Mouse (Mus musculus) ES-Bruce4 (cell line): ENCODE results near the gene Marcks. TPM values are rescaled to one million over a fixed set of nuclear protein-coding genes. Genes with fewer than 3 reads are reported as not detected.

Experiments
- H3K27ac ChIP-seq: 2 replicates; pipeline ENCODE4 v1.5.1; 2012; ENCODE audit warnings: low read length, inconsistent platforms; ENCODE audit not compliant: insufficient read depth
- H3K27me3 ChIP-seq: 2 replicates; pipeline ENCODE4 v1.6.1; 2012; ENCODE audit warnings: mild to moderate bottlenecking, low read length, inconsistent platforms; ENCODE audit not compliant: control insufficient read depth, poor library complexity, insufficient read depth, severe bottlenecking
- H3K36me3 ChIP-seq: 2 replicates; pipeline ENCODE4 v1.6.1; 2012; ENCODE audit warnings: inconsistent platforms, mild to moderate bottlenecking, low read length, moderate library complexity; ENCODE audit not compliant: control insufficient read depth, poor library complexity, insufficient read depth, severe bottlenecking
- H3K4me1 ChIP-seq: one replicate; pipeline ENCODE4 v1.8.1; 2011; ENCODE audit warnings: low read length; ENCODE audit not compliant: control insufficient read depth, insufficient read depth
- H3K4me3 ChIP-seq: 2 replicates; pipeline ENCODE4 v1.5.1; 2011; ENCODE audit warnings: low read depth, mild to moderate bottlenecking, low read length
- H3K9ac ChIP-seq: 2 replicates; pipeline ENCODE4 v1.6.1; 2012; ENCODE audit warnings: low read depth, mild to moderate bottlenecking, inconsistent platforms; ENCODE audit not compliant: poor library complexity, severe bottlenecking
- H3K9me3 ChIP-seq: replicated peaks from 2 replicates; pipeline ENCODE4 v1.6.1; 2012; ENCODE audit warnings: mild to moderate bottlenecking, low read length, inconsistent platforms; ENCODE audit not compliant: control insufficient read depth, poor library complexity, insufficient read depth, severe bottlenecking
- CTCF ChIP-seq: IDR thresholded peaks from one replicate; pipeline ENCODE4 v1.8.1; 2011; ENCODE audit warnings: low read depth, low read length
- EP300 ChIP-seq: IDR thresholded peaks from 2 replicates; pipeline ENCODE4 v1.6.1; 2011; ENCODE audit warnings: low read depth, low read length; ENCODE audit not compliant: insufficient read depth
- POLR2A ChIP-seq: IDR thresholded peaks from one replicate; pipeline ENCODE4 v1.8.1; 2011; ENCODE audit warnings: low read length; ENCODE audit not compliant: insufficient read depth
- polyA plus RNA-seq: library from polyadenylated mRNA; stranded (reverse); fragments of >200 nt; gene quantifications from 2 replicates; pipeline ENCODE4 v1.2.4, GENCODE M21; 2011; ENCODE audit warnings: low read depth; ENCODE audit not compliant: missing spikeins, insufficient read depth, insufficient read length

Gene Marcks
- 85.0 and 87.0 TPM in 2 replicates for polyA plus RNA-seq

GRCm38 (mm10) chr10:37138778-37139442, at the start of gene Marcks:
Gene Marcks (minus strand): TSS chr10:37138920.
- H3K36me3 ChIP-seq = peaks cover 7% of the 10 kb centered on the region
- no peaks in the 10 kb centered on the region for H3K4me1 ChIP-seq
- H3K27me3 ChIP-seq = no peaks in the 10 kb centered on the region
- H3K9me3 ChIP-seq = no peaks in the 10 kb centered on the region
- H3K4me3 ChIP-seq = peak within 1 kb of the TSS; percentile 85
- TF ChIP-seq EP300 (no peak), POLR2A (no peak), CTCF (no peak)
- H3K9ac ChIP-seq = peak within 1 kb of the TSS; percentile 99
- no peak within 1 kb of the TSS; the same call in 1 of the 2 replicates for H3K27ac ChIP-seq

GRCm38 (mm10) chr10:37177071-37177470, 38.4 kb upstream of the Marcks start:
- H3K4me3 ChIP-seq = no peak overlapping the region
- no peak overlapping the region for H3K9ac ChIP-seq
- TF ChIP-seq CTCF (no peak), EP300 (no peak), POLR2A (no peak)
- no peaks in the 10 kb centered on the region for H3K4me1 ChIP-seq
- H3K27ac ChIP-seq = no peak overlapping the region
- H3K9me3 ChIP-seq = no peaks in the 10 kb centered on the region
- H3K27me3 ChIP-seq = no peaks in the 10 kb centered on the region
- no peaks in the 10 kb centered on the region for H3K36me3 ChIP-seq

- no peaks in the 10 kb centered on the region for H3K4me1 ChIP-seq
- no peak overlapping the region for H3K27ac ChIP-seq
- no peaks in the 10 kb centered on the region for H3K36me3 ChIP-seq
- no peak for TF ChIP-seq POLR2A
- TF ChIP-seq CTCF = no peak
- no peak for TF ChIP-seq EP300
- H3K27me3 ChIP-seq = no peaks in the 10 kb centered on the region
- H3K9me3 ChIP-seq = no peaks in the 10 kb centered on the region
- no peak overlapping the region for H3K9ac ChIP-seq
- H3K4me3 ChIP-seq = no peak overlapping the region
Observed at GRCm38 (mm10) chr10:37172416-37172950, 33.8 kb upstream of the Marcks start.

GRCm38 (mm10) chr10:37171711-37172415, 33.1 kb upstream of the Marcks start:
- no peaks in the 10 kb centered on the region for H3K4me1 ChIP-seq

GRCm38 (mm10) chr10:37170878-37171277, 32.2 kb upstream of the Marcks start:
- no peaks in the 10 kb centered on the region for H3K27me3 ChIP-seq
- no peaks in the 10 kb centered on the region for H3K9me3 ChIP-seq
- no peak overlapping the region for H3K9ac ChIP-seq
- H3K36me3 ChIP-seq = no peaks in the 10 kb centered on the region
- no peaks in the 10 kb centered on the region for H3K4me1 ChIP-seq
- no peak overlapping the region for H3K27ac ChIP-seq
- H3K4me3 ChIP-seq = no peak overlapping the region
- no peak for TF ChIP-seq EP300
- no peak for TF ChIP-seq CTCF
- TF ChIP-seq POLR2A = no peak

More at GRCm38 (mm10) chr10:37171711-37172415, 33.1 kb upstream of the Marcks start:
- Histone ChIP-seq H3K9ac (no peak overlapping the region), H3K9me3 (no peaks in the 10 kb centered on the region), H3K27me3 (no peaks in the 10 kb centered on the region), H3K4me3 (no peak overlapping the region), H3K36me3 (no peaks in the 10 kb centered on the region), H3K27ac (no peak overlapping the region)
- TF ChIP-seq POLR2A (no peak), CTCF (no peak), EP300 (no peak)
